Mouse (Mus musculus) frontal cortex, postnatal 36 days (tissue): ENCODE results near the gene Eda.

Experiments used
- DNase-seq, 2 experiments: peaks; one replicate each; pipeline ENCODE4 v3.0.0; 2022; ENCODE audit warnings: low spot score in 2 of 2

The Eda gene

GRCm38 (mm10) chrX:99975250-99975984, at the start of gene Eda:
Eda (plus strand) TSS chrX:99975606.
- peak; percentile 62 for DNase-seq

DNA sequence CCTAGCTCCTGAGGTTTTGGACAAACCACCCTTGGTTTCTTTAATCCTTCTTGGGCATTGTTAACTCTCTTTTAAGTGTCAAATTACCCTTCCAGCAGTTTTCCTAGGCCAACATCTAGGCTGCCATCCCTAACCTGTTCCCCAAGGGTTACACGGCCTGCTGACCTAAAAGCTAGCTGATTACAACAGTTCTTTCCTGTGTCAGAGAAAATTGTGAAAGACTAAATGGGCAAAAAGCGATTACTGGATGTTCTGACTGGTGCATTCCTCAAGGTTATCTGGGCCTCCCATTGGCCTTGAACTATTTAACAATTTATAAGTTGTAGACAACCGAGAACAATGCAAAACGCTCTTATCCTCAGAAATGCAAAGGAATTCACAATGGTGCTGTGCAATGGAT, 14.4 kb upstream of the Eda start:
- no peak for DNase-seq

DNA sequence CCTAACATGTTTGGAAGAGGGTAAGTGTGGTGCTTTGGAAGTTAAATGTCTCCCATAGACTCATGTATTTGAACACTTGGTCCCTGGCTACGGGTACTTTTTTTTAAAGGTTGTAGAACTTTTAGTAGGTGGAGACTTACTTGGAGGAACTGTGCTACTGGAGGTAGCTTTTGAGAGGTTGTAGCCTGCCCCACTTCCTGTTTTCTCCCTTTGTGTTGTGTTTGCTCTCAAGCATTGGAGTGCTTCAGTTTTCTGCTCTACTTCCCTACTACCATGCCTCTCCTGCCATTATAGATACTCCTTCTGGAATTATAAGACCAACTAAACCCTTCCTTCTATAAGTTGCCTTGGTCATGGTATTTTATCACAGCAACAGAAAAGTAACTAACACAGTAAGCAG, 5.3 kb upstream of the Eda start:
- no peak for DNase-seq

DNA sequence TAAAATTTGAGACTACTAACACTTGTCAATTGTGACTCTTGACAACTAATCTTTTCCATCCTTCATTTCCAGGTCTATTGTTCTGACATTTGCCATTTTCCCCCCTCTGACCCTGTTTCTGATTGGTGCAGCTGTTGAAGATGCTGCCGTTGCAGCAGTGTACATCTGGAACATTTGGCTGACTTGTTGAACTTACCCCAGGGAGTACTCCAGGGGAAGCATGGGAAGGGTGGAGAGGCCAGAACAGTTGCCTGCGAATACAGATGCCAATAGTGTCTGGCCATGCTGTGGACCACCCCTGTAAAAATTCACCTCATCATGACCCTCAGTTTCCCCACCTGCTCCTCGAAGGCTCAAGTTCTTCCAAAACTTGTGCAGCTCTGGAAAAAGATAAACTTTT, 1.0 kb upstream of the Eda start:
- DNase-seq = no peak

DNA sequence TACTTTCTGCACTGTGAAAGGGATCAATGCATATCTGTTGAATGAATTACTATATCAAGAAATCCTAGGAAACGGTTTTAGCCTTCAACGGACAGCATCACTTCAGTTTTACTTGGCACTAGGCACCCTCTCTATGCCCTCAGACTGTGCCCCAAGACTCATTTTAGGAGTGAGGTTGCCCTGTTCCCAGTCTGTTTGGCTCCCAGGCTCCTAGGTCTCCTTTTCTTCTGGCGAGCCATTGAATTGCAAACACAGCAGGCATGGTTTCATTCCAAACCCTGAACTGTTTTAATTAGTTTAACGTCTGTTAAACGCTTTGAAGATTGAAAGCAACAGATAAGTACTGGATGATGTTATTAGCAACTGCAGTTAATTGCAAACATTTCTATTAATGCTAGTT, 603 bp upstream of the Eda start:
- peak in 1 of 2 experiments; percentile 1 for DNase-seq

GRCm38 (mm10) chrX:99975985-99976924, 849 bp downstream of the Eda start:
- DNase-seq = peak; percentile 1 to 3

DNA sequence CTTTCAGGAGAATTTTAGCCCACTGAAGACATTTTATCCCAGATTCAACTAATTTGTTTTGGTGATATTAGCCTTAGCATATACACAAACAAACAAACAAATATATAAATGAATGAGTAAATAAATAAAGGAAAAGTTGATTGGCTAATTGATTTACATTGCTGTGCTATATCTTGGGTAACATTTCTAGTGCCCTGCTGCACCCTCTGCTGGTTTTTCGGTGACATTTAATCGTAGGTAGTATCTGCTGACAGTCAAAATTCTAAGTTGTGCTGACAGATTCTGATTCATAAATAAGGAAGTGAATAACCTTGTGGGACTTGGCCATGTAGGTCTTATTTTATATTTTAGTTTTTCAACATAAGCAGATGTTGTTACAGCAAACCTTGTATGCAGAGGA, 2.9 kb downstream of the Eda start:
- DNase-seq = peak in 1 of 2 experiments; percentile 3

GRCm38 (mm10) chrX:99993434-99993833, 18.0 kb downstream of the Eda start:
- DNase-seq = no peak

DNA sequence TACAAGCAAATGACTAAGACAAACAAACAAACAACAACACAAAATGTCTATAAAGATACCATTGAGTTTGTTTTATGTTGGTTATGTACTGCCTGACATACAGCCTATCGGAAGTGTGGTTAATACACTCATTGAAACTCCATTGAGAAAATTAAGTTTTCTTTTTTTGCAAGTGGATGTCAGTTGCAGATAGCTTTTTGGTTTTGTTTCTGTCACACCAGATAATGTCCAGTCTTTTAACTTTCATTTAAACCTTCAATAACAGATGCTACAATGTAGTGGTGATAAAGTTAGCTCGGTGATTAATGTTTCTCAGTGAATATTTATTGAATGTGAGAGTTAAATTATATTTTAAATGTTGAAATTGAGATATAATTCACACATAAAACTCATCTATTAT, 23.9 kb downstream of the Eda start:
- DNase-seq = no peak

DNA sequence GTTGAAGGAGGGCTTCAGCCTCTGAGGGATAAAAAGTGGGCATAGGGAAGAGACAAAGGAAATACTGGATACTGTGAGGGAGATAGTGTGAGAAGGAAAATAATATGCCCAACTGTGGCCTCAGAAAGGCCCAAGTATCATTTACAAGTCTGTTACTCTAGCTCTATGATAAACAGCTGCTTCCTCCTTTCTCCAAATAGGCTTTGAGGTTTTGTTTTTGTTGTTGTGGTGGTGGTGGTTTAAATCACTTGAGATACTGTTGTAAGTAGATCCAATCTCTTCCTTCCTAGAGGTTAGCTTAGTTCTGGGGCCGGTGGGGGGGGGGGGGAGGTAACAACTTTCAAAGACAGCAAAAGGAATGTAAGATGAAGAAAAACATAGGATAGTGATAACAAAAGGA, 143.0 kb downstream of the Eda start:
- DNase-seq = no peak

- DNase-seq = no peak
Observed at GRCm38 (mm10) chrX:100195286-100195685, 219.9 kb downstream of the Eda start.

- no peak for DNase-seq
Observed at GRCm38 (mm10) chrX:100313652-100314051, 338.2 kb downstream of the Eda start.

GRCm38 (mm10) chrX:100314172-100314902, 338.9 kb downstream of the Eda start:
- DNase-seq = no peak

DNA sequence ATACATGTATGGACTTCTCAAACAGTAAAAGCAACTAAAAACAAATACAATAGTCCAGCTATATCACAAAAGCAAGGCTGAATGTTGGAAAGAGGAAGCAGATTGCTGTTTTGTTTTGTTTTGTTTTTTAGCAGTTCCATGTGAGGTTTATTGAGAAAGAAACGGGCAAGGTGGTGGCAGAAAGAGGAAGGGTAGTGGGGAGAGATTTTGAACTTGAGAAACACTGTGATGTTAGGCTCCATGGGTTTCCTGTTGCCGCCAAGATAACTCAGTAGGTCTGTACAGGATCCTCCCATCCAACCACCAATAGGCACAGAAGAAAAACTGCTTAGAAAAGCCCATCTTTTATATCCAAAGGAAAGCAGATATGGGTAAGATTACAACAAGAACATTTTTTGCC, 365.3 kb downstream of the Eda start:
- no peak for DNase-seq

DNA sequence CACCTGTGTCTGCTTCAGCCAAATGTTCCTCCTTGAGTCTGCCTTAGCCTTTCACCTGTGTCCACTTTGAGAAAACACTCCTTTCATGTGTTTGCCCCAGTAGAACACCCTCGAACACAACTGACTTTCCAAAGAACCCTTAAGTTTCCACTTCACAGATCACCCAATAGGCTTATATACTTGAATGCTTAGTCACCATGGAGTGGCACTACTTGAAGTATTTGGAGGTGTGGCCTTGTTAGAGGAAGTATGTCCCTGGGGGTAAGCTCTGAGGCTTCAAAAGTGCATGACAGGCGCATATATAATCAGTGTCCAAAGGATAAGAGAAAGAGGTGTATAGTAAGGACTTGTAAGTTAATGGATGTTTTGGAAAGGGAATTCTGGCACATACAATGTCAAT, 369.0 kb downstream of the Eda start:
- no peak for DNase-seq

- DNase-seq = no peak
Observed at GRCm38 (mm10) chrX:100356974-100357373, 381.6 kb downstream of the Eda start.

DNA sequence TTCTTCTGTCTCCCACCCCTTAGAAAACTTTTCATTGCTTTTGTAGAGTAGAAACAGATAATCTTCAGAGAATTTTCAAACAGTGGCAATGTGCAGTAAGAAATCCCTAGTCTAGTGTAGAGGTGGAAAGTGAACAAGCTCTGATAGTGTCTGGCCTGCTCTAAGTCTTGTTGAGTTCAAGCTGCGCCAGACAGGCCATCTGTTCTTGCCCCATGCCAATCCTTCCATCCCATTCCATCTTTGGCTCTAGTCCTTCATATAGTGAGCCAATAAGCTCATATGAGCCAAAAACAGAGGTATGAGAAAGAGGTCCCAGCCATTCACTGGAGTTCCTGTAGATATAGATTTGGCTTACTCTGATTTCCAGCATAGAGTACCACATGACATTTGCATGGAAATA, 414.5 kb downstream of the Eda start:
- DNase-seq = no peak

DNA sequence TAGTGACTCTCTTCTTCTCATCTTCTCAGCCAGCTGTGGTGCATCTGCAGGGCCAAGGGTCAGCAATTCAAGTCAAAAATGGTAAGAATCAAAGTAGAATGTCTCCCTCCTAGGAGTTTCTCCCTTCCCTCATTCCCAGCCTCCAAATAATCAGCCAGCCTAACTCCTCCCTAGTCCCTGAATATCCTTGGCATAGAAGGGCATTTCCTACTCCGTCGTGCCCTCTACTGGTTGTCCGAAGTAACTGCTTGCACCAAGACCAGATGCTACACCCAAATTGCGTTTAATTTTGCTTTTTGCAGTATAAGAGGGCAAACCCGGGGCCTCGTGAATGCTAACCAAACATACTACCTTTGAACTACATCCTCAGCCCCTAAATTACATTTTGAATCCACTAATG, 416.9 kb downstream of the Eda start:
- DNase-seq = peak; percentile 2 to 3

GRCm38 (mm10) chrX:100394223-100394861, 418.9 kb downstream of the Eda start:
- DNase-seq = no peak

DNA sequence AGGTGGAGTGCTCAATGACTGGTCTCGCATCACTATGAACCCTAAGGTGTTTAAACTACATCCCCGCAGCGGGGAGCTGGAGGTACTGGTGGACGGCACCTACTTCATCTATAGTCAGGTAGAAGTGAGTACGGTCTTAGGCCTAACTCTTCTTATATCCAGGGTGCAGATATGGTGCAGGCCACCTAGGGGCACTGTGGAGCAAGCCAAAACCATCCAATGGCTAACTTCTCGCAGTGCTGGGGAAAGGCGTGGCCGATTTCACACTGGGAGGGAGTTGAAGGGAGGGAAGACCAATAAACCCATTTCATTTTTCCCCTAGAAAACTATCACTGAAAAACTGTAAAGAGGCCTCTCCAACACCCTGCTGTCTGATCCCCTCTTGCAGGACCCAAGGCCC, 419.6 kb downstream of the Eda start:
- peak in 1 of 2 experiments; percentile 3 for DNase-seq

DNA sequence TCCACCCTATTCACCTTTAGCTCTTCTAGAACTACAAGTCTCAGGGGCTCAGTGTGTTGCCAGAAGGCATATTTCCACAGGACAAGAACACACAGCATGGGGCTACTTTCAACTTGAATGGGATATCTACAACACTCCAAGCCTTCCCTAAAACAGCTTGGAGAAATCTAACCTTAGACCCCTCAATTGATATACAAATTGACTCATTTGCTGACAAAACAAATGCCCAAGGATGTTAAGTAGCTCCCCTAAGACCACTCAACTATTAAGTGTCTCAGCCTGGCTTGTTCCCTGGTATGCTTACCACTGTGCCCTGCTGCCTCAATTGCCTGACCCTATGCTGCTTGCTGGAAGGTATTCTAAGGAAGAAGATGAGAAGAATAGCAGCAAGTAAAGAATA, 425.5 kb downstream of the Eda start:
- DNase-seq = no peak

DNA sequence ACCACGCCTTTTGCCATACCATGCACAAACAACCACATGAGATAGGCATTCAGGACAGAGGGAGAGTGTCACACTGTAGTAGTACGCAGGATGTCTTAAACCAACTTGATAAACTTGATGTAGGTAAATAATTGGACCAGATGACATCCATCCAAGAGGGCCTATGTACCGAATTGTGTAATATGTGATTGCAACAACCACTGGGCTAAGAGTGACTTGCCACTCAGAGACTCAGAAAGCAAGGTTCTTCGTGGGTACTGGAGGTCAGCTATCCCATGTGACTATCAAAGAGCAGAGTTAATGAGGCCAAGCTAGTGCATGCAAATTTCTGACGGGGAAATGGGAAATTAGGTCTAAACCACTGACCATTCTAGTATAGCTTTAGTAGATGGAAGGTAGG, 426.3 kb downstream of the Eda start:
- no peak for DNase-seq
